Mouse (Mus musculus) kidney, adult 2 months (tissue): Measurements from ENCODE around the gene Il16.

ENCODE experiments used
- CTCF ChIP-seq: fragments of 200-500 bp; conservative IDR thresholded peaks from 2 replicates; pipeline ENCODE4 v1.5.1; 2011; ENCODE audit warnings: low read depth, mild to moderate bottlenecking, control low read depth, low read length, moderate library complexity, mixed read lengths; ENCODE audit not compliant: insufficient read depth, insufficient read length
- POLR2A ChIP-seq: fragments of 200-500 bp; IDR thresholded peaks from one replicate; pipeline ENCODE4 v1.6.1; 2011; ENCODE audit warnings: low read depth, low read length, control low read depth

- TF ChIP-seq CTCF = peak; percentile 77
- no peak for TF ChIP-seq POLR2A
Measured at GRCm38 (mm10) chr7:83599913-83600286, 145.6 kb downstream of the Il16 start.
